Mouse (Mus musculus): ENCODE data around the gene Nr6a1.

- TF ChIP-seq POLR2A (IDR thresholded peaks at IDR 0.05; ENCODE audit: insufficient read depth, low read depth, low read length) (no peak), CTCF (IDR thresholded peaks at IDR 0.05; ENCODE audit: insufficient read depth, low read depth, low read length) (no peak)
Measured at GRCm38 (mm10) chr2:38835489-38835888, 92.0 kb downstream of the Nr6a1 start.
